Mouse (Mus musculus): ENCODE measurements at regions not wholly inside any gene's neighbourhood (a gene's known extent, or its start where the extent isn't known, plus 50 kb on each side); places are given as distances from the start of the nearest gene placed in this dataset.
"Not testable (repeated sequence)": the region's sequence is repeated elsewhere in the genome, so short reads cannot be mapped to it uniquely, and the experiment has no call there.

DNA sequence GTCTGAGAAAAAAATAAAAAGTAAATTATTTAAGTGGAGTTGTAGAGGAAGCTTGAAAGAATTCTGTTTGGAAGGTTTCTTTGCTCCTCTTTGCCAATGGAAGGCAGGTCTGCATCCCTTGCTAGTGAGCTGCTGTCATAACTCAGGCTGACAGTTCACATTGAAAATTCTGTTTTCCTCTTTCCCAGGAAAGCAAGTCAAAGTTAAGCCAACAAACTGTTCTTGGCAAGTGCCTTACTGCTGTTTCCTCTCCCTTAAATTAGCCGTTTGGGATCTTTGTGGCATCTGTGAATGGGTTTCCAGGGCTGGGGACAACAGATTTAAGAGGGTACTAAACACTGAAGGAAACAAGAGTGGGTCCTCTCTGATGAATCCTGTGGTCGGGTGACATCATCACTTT, 261.2 kb downstream of the Pou4f1 start:
- H3K36me3 ChIP-seq: no peaks in the 10 kb centered on the region
- no peaks in the 10 kb centered on the region for H3K9me3 ChIP-seq (replicated peaks)
- H3K27me3 ChIP-seq (replicated peaks): no peaks in the 10 kb centered on the region
- H3K4me3 ChIP-seq: no peak overlapping the region
- no peak overlapping the region for H3K27ac ChIP-seq (ENCODE audit: poor library complexity, severe bottlenecking)
- H3K4me1 ChIP-seq (replicated peaks): no peaks in the 10 kb centered on the region
- no peak overlapping the region for H3K4me2 ChIP-seq
- no peak for ATAC-seq (ENCODE audit: insufficient number of reproducible peaks, low FRiP score)
- no peak overlapping the region for H3K9ac ChIP-seq
- 49% methylated on average over 2 of the region's 2 CpGs for WGBS

DNA sequence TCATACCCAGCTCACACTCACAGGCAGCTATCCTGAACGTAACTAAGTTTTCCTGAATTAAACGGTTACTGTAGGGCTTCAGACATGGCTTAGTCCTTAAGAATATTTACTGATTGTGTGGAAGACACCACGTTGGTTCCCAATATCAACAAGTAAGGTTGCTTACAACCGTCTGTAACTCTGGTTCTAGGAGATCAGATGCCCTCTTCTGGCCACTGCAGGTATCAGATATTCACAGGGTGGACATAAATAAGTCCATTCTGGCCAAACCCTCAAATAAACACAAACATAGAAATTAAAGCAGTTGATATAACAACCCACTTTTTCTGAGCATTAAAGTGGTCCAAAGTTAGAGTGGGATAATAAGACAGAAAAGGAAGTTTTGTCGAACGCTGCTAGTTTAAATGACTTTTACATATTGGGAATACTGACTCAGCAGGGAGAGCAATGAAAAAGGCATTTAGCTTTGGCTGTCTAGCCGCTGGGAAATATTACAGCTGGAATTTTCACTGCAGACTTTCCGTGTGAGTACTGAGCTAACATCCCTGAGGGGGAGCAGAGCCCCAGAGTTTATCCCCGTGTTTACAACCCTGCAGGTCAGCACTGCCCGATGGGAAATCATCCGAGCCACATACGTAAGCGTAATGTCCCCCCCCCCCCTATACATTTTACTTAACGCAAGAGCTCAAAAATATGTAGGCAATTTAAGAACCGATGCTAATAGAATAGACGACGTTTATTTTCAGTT, 264.4 kb downstream of the Pou4f1 start:
- no peak overlapping the region for H3K9ac ChIP-seq
- H3K4me3 ChIP-seq: no peak overlapping the region
- no peak overlapping the region for H3K27ac ChIP-seq (ENCODE audit: poor library complexity, severe bottlenecking)
- no peak overlapping the region for H3K4me2 ChIP-seq
- H3K27me3 ChIP-seq (replicated peaks): no peaks in the 10 kb centered on the region
- no peaks in the 10 kb centered on the region for H3K36me3 ChIP-seq
- ATAC-seq (ENCODE audit: insufficient number of reproducible peaks, low FRiP score): no peak
- 73% methylated on average over 17 of the region's 17 CpGs for WGBS
- H3K9me3 ChIP-seq (replicated peaks): no peaks in the 10 kb centered on the region
- no peaks in the 10 kb centered on the region for H3K4me1 ChIP-seq (replicated peaks)

- Histone ChIP-seq H3K4me1 (replicated peaks) (no peaks in the 10 kb centered on the region), H3K9me3 (replicated peaks) (no peaks in the 10 kb centered on the region), H3K4me3 (no peak overlapping the region), H3K4me2 (no peak overlapping the region), H3K9ac (no peak overlapping the region), H3K27ac (ENCODE audit: poor library complexity, severe bottlenecking) (no peak overlapping the region), H3K36me3 (no peaks in the 10 kb centered on the region), H3K27me3 (replicated peaks) (no peaks in the 10 kb centered on the region)
- ATAC-seq (ENCODE audit: insufficient number of reproducible peaks, low FRiP score): no peak
- 62% methylated on average over 11 of the region's 11 CpGs for WGBS
These were observed 274.6 kb downstream of the Pou4f1 start for GRCm38 (mm10) chr14:104193198-104193597.

- 0 out of 2 replicates have a peak, but pooled peaks cover 3% of the 10 kb centered on the region for H3K9me3 ChIP-seq (replicated peaks)
- no peak overlapping the region for H3K4me3 ChIP-seq
- no peaks in the 10 kb centered on the region for H3K4me1 ChIP-seq (replicated peaks)
- no peak overlapping the region for H3K27ac ChIP-seq (ENCODE audit: poor library complexity, severe bottlenecking)
- ATAC-seq (ENCODE audit: insufficient number of reproducible peaks, low FRiP score): no peak
- no peak overlapping the region for H3K9ac ChIP-seq
- H3K27me3 ChIP-seq (replicated peaks): no peaks in the 10 kb centered on the region
- no peak overlapping the region for H3K4me2 ChIP-seq
- H3K36me3 ChIP-seq: no peaks in the 10 kb centered on the region
These were observed 292.7 kb downstream of the Pou4f1 start for GRCm38 (mm10) chr14:104175122-104175521.

- Histone ChIP-seq H3K9me3 (replicated peaks) (no peaks in the 10 kb centered on the region), H3K9ac (no peak overlapping the region), H3K36me3 (no peaks in the 10 kb centered on the region), H3K27me3 (replicated peaks) (no peaks in the 10 kb centered on the region), H3K4me2 (no peak overlapping the region), H3K4me1 (replicated peaks) (no peaks in the 10 kb centered on the region), H3K27ac (ENCODE audit: poor library complexity, severe bottlenecking) (no peak overlapping the region), H3K4me3 (no peak overlapping the region)
- 56% methylated on average over 5 of the region's 5 CpGs for whole genome bisulfite sequencing
- no peak for ATAC-seq (ENCODE audit: insufficient number of reproducible peaks, low FRiP score)
These were observed 302.6 kb upstream of the Ednrb start for GRCm38 (mm10) chr14:104146841-104147240.

GRCm38 (mm10) chr14:104145395-104145794, 301.2 kb upstream of the Ednrb start:
- Histone ChIP-seq H3K4me2 (no peak overlapping the region), H3K36me3 (no peaks in the 10 kb centered on the region), H3K4me1 (replicated peaks) (no peaks in the 10 kb centered on the region), H3K9ac (no peak overlapping the region), H3K27ac (ENCODE audit: poor library complexity, severe bottlenecking) (no peak overlapping the region), H3K4me3 (no peak overlapping the region), H3K9me3 (replicated peaks) (no peaks in the 10 kb centered on the region), H3K27me3 (replicated peaks) (no peaks in the 10 kb centered on the region)
- ATAC-seq (ENCODE audit: insufficient number of reproducible peaks, low FRiP score): no peak
- 50% methylated on average over 5 of the region's 5 CpGs for WGBS

GRCm38 (mm10) chr14:104114986-104115951, 271.1 kb upstream of the Ednrb start:
- Histone ChIP-seq H3K27ac (ENCODE audit: poor library complexity, severe bottlenecking) (no peak overlapping the region), H3K36me3 (no peaks in the 10 kb centered on the region), H3K27me3 (replicated peaks) (no peaks in the 10 kb centered on the region), H3K4me1 (replicated peaks) (no peaks in the 10 kb centered on the region), H3K4me3 (no peak overlapping the region), H3K9ac (no peak overlapping the region), H3K9me3 (replicated peaks) (no peaks in the 10 kb centered on the region; the same call in 1 of the 2 replicates), H3K4me2 (no peak overlapping the region)
- WGBS: 74% methylated on average over 14 of the region's 14 CpGs
- no peak for ATAC-seq (ENCODE audit: insufficient number of reproducible peaks, low FRiP score)

DNA sequence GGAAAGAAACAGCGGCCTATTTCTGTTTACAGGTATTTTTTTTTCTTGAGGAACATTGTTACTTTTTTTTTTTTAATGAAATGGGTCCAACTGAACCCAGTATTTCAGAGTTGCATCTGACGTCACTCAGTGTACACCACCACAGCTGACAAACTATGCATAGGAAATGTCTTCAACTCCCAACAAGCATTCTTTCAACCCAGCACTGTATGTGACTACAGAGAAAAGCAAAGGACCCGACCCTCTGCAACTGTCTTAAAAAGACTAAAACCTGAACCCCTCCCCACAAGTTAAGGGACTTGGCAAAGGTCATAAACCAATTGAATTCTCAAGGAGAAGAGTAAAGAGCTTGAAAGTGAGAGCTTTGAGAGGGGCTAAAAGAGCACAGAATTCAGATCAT, 270.0 kb upstream of the Ednrb start:
- H3K9ac ChIP-seq: no peak overlapping the region
- H3K4me1 ChIP-seq (replicated peaks): no peaks in the 10 kb centered on the region
- H3K4me2 ChIP-seq: no peak overlapping the region
- no peaks in the 10 kb centered on the region for H3K27me3 ChIP-seq (replicated peaks)
- H3K9me3 ChIP-seq (replicated peaks): no peaks in the 10 kb centered on the region
- H3K36me3 ChIP-seq: no peaks in the 10 kb centered on the region
- ATAC-seq (ENCODE audit: insufficient number of reproducible peaks, low FRiP score): no peak
- WGBS: 68% methylated on average over 3 of the region's 3 CpGs
- no peak overlapping the region for H3K27ac ChIP-seq (ENCODE audit: poor library complexity, severe bottlenecking)
- no peak overlapping the region for H3K4me3 ChIP-seq

GRCm38 (mm10) chr14:104113448-104113847, 269.2 kb upstream of the Ednrb start:
- Histone ChIP-seq H3K27ac (ENCODE audit: poor library complexity, severe bottlenecking) (no peak overlapping the region), H3K9ac (no peak overlapping the region), H3K4me1 (replicated peaks) (no peaks in the 10 kb centered on the region), H3K9me3 (replicated peaks) (no peaks in the 10 kb centered on the region), H3K36me3 (no peaks in the 10 kb centered on the region), H3K4me3 (no peak overlapping the region), H3K4me2 (no peak overlapping the region), H3K27me3 (replicated peaks) (no peaks in the 10 kb centered on the region)
- no peak for ATAC-seq (ENCODE audit: insufficient number of reproducible peaks, low FRiP score)
- WGBS: 86% methylated on average over 2 of the region's 2 CpGs

DNA sequence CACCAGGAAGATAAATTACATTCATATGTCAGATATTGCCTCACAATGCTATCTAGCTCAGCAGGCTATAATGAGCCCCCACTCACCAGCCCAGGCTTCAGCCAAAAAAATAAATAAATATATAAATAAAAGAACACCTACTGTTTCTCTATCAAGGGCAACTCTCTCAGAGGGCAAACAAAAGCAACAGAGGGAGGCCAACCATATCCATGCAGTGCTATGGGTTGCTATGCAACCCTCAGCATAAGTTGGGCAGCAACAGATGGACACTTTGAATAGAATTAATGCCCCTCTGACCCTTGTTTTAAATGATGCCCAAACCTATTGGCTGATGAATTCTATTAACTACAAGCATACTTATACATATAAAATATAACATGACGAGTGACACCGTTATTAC, 242.2 kb upstream of the Ednrb start:
- WGBS: 92% methylated on average over 2 of the region's 2 CpGs
- Histone ChIP-seq H3K9me3 (replicated peaks) (no peaks in the 10 kb centered on the region), H3K36me3 (no peaks in the 10 kb centered on the region), H3K27me3 (replicated peaks) (no peaks in the 10 kb centered on the region), H3K27ac (ENCODE audit: poor library complexity, severe bottlenecking) (no peak overlapping the region), H3K4me3 (no peak overlapping the region), H3K4me2 (no peak overlapping the region), H3K9ac (no peak overlapping the region), H3K4me1 (replicated peaks) (no peaks in the 10 kb centered on the region)
- no peak for ATAC-seq (ENCODE audit: insufficient number of reproducible peaks, low FRiP score)

DNA sequence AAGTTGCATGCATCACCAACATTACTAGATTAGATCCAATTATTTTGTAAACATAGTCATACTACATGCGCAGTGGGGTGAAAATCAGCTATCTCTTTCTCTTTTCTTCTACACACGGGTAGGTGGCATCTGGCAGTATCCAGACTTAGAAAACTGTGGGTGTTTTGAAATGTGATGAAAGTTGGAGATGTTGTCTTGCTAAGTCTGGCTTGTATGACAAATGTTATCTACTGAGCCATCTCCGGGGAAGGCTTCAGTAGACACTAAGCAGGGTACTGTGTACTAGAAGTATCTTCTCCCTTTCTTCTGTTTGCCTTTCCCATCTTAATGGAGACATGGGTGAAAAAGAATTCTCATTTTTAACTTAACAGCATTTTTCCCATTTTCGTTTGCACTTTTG, 220.0 kb upstream of the Ednrb start:
- H3K4me3 ChIP-seq; H3K4me1 ChIP-seq (replicated peaks); H3K4me2 ChIP-seq; H3K27ac ChIP-seq (ENCODE audit: poor library complexity, severe bottlenecking); H3K36me3 ChIP-seq; H3K27me3 ChIP-seq (replicated peaks); H3K9me3 ChIP-seq (replicated peaks); H3K9ac ChIP-seq; ATAC-seq (ENCODE audit: insufficient number of reproducible peaks, low FRiP score): not testable (repeated sequence)
- 65% methylated on average over 1 of the region's 4 CpGs for WGBS
